Mouse (Mus musculus): ENCODE results near the gene Dnajc13. TPM values are rescaled to one million over a fixed set of nuclear protein-coding genes. Genes with fewer than 3 reads are reported as not detected.

The Dnajc13 gene
- polyA plus RNA-seq, 1 experiment from 2014 or later = 19.3 TPM

DNA sequence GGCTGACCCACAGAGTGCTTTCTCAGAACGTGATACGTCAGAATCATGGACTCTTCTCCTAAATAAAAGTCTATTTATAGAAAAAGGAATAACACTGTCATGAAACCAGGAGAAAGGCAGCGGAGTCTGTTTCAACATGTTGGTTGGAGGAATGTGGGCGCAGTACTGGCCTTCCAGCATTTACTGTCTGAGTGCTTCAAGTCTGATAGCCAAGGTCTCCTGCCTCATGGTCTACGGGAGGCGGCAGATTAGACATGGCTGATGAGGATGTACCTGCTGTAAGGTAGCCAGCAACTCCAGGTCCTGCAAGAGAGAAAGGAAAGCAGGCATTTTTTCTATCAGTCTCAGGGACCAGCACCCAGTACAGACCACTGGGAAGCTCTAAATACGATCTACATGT, 110.6 kb downstream of the Dnajc13 start:
- Histone ChIP-seq H3K4me1 (no peaks in the 10 kb centered on the region), H3K27me3 (no peaks in the 10 kb centered on the region), H3K27ac (replicated peaks) (0 out of 2 replicates have a peak overlapping the region, but pooled peaks have one; percentile 39), H3K9ac (no peak overlapping the region), H3K9me3 (replicated peaks) (no peaks in the 10 kb centered on the region), H3K4me3 (replicated peaks) (no peak overlapping the region), H3K36me3 (peaks cover 71% of the 10 kb centered on the region), H3K4me2 (replicated peaks) (no peak overlapping the region)
- 75% methylated on average over 7 of the region's 7 CpGs for WGBS
- ATAC-seq (ENCODE audit: insufficient number of reproducible peaks, low FRiP score, low TSS enrichment, low read depth) = no peak

GRCm38 (mm10) chr9:104148969-104149368, 113.8 kb downstream of the Dnajc13 start:
- no peaks in the 10 kb centered on the region for H3K4me1 ChIP-seq
- no peaks in the 10 kb centered on the region for H3K27me3 ChIP-seq
- H3K4me2 ChIP-seq (replicated peaks) = no peak overlapping the region
- peaks cover 39% of the 10 kb centered on the region for H3K36me3 ChIP-seq
- H3K4me3 ChIP-seq (replicated peaks) = no peak overlapping the region
- H3K9ac ChIP-seq = no peak overlapping the region
- H3K9me3 ChIP-seq (replicated peaks) = no peaks in the 10 kb centered on the region
- 89% methylated on average over 7 of the region's 7 CpGs for WGBS
- no peak overlapping the region for H3K27ac ChIP-seq (replicated peaks)
- ATAC-seq (ENCODE audit: insufficient number of reproducible peaks, low FRiP score, low TSS enrichment, low read depth) = no peak

- no peak overlapping the region for H3K9ac ChIP-seq
- WGBS = 67% methylated on average over 7 of the region's 7 CpGs
- H3K27me3 ChIP-seq = no peaks in the 10 kb centered on the region
Measured at GRCm38 (mm10) chr9:104146683-104147082, 116.0 kb downstream of the Dnajc13 start.

DNA sequence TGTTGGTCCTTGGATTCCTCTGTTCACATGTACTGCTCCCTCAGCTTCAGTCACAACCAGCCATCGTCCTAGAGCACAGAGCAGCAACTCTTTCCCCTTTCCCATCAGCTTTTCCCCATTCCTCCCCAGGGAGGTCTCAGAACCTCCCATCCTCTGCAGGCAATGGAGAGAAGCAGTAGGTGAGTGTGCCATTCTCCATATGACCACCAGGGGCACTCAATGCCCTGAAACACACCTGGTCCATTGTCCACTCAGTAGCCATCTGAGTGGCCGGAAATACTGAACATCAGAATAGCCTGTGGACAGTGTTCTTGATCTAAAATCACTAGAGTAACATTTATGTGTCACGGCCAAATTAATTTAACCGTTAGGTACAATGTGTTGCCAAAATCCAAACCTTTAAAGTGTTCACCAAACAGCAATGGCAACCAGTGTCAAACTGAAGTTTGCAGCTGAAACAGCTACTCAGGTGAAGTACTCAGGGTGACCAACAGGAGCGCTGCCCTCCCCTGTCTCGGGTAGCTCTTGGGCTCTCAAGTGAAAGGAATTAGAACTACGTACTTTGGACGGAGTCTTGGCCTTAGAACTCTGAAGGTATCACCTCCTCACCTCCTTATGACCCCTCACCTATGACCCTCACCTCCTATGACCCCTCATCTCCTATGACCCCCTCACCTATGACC, 118.3 kb downstream of the Dnajc13 start:
- WGBS = 82% methylated on average over 8 of the region's 8 CpGs

More at GRCm38 (mm10) chr9:104146683-104147082, 116.0 kb downstream of the Dnajc13 start:
- no peak overlapping the region for H3K4me3 ChIP-seq (replicated peaks)
- H3K27ac ChIP-seq (replicated peaks) = no peak overlapping the region
- H3K9me3 ChIP-seq (replicated peaks) = no peaks in the 10 kb centered on the region
- no peak overlapping the region for H3K4me2 ChIP-seq (replicated peaks)
- H3K36me3 ChIP-seq = peaks cover 19% of the 10 kb centered on the region
- ATAC-seq (ENCODE audit: insufficient number of reproducible peaks, low FRiP score, low TSS enrichment, low read depth) = no peak
- H3K4me1 ChIP-seq = no peaks in the 10 kb centered on the region

GRCm38 (mm10) chr9:104142805-104143204, 119.9 kb downstream of the Dnajc13 start:
- H3K4me1 ChIP-seq = no peaks in the 10 kb centered on the region
- no peak overlapping the region for H3K27ac ChIP-seq (replicated peaks)
- 82% methylated on average over 14 of the region's 14 CpGs for WGBS
- H3K9ac ChIP-seq = no peak overlapping the region
- H3K9me3 ChIP-seq (replicated peaks) = no peaks in the 10 kb centered on the region
- H3K4me3 ChIP-seq (replicated peaks) = no peak overlapping the region
- no peak overlapping the region for H3K4me2 ChIP-seq (replicated peaks)
- no peaks in the 10 kb centered on the region for H3K27me3 ChIP-seq
- H3K36me3 ChIP-seq = no peaks in the 10 kb centered on the region
- no peak for ATAC-seq (ENCODE audit: insufficient number of reproducible peaks, low FRiP score, low TSS enrichment, low read depth)

More for the DNA sequence above, 118.3 kb downstream of the Dnajc13 start:
- H3K36me3 ChIP-seq = peaks cover 4% of the 10 kb centered on the region; the same call in 1 of the 2 replicates
- H3K9ac ChIP-seq = no peak overlapping the region
- ATAC-seq (ENCODE audit: insufficient number of reproducible peaks, low FRiP score, low TSS enrichment, low read depth) = no peak
- no peaks in the 10 kb centered on the region for H3K9me3 ChIP-seq (replicated peaks)
- H3K4me1 ChIP-seq = no peaks in the 10 kb centered on the region
- H3K4me3 ChIP-seq (replicated peaks) = no peak overlapping the region
- no peak overlapping the region for H3K27ac ChIP-seq (replicated peaks)
- no peaks in the 10 kb centered on the region for H3K27me3 ChIP-seq
- no peak overlapping the region for H3K4me2 ChIP-seq (replicated peaks)

GRCm38 (mm10) chr9:104140351-104140750, 122.4 kb downstream of the Dnajc13 start:
- H3K4me1 ChIP-seq = no peaks in the 10 kb centered on the region
- no peak overlapping the region for H3K4me3 ChIP-seq (replicated peaks)
- no peak overlapping the region for H3K9ac ChIP-seq
- no peak for ATAC-seq (ENCODE audit: insufficient number of reproducible peaks, low FRiP score, low TSS enrichment, low read depth)
- no peak overlapping the region for H3K4me2 ChIP-seq (replicated peaks)
- no peaks in the 10 kb centered on the region for H3K36me3 ChIP-seq
- 80% methylated on average over 6 of the region's 6 CpGs for WGBS
- H3K9me3 ChIP-seq (replicated peaks) = no peaks in the 10 kb centered on the region
- no peaks in the 10 kb centered on the region for H3K27me3 ChIP-seq
- H3K27ac ChIP-seq (replicated peaks) = no peak overlapping the region

- WGBS = 75% methylated on average over 9 of the region's 9 CpGs
- H3K27ac ChIP-seq (replicated peaks) = peak overlapping the region; percentile 55; the same call in 1 of the 2 replicates
- H3K4me1 ChIP-seq = 0 out of 2 replicates have a peak, but pooled peaks cover 13% of the 10 kb centered on the region
- H3K9me3 ChIP-seq (replicated peaks) = no peaks in the 10 kb centered on the region
- no peak overlapping the region for H3K9ac ChIP-seq
- peak; percentile 65; the same call in 1 of the 2 replicates for ATAC-seq (ENCODE audit: insufficient number of reproducible peaks, low FRiP score, low TSS enrichment, low read depth)
- no peak overlapping the region for H3K4me2 ChIP-seq (replicated peaks)
- H3K4me3 ChIP-seq (replicated peaks) = no peak overlapping the region
- no peaks in the 10 kb centered on the region for H3K27me3 ChIP-seq
- no peaks in the 10 kb centered on the region for H3K36me3 ChIP-seq
Measured at GRCm38 (mm10) chr9:104130141-104130755, 132.5 kb downstream of the Dnajc13 start.

DNA sequence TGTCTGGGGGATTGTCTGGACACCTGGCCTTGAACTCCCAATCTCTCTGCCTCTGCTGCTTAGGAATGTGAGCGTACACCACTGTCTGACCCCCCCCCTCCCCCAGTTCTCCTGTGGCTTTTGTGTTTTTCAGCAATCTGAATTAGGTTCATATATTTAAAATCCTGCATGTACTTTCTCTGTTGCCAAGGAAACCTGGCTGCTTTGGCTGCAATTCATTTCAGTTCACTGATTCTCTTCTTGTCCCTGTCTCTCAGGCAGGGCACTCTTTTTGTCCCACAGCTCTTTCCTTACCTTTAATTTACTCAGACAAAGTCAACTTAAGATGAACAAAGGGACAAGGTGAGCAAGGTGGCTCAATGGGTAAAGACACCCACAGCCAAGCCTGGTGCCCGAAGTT, 134.6 kb downstream of the Dnajc13 start:
- ATAC-seq (ENCODE audit: insufficient number of reproducible peaks, low FRiP score, low TSS enrichment, low read depth) = no peak
- no peak overlapping the region for H3K4me2 ChIP-seq (replicated peaks)
- H3K9ac ChIP-seq = no peak overlapping the region
- no peaks in the 10 kb centered on the region for H3K27me3 ChIP-seq
- H3K4me1 ChIP-seq = peaks cover 30% of the 10 kb centered on the region
- no peak overlapping the region for H3K4me3 ChIP-seq (replicated peaks)
- H3K27ac ChIP-seq (replicated peaks) = no peak overlapping the region
- 57% methylated on average over 2 of the region's 2 CpGs for WGBS
- H3K9me3 ChIP-seq (replicated peaks) = no peaks in the 10 kb centered on the region
- no peaks in the 10 kb centered on the region for H3K36me3 ChIP-seq

DNA sequence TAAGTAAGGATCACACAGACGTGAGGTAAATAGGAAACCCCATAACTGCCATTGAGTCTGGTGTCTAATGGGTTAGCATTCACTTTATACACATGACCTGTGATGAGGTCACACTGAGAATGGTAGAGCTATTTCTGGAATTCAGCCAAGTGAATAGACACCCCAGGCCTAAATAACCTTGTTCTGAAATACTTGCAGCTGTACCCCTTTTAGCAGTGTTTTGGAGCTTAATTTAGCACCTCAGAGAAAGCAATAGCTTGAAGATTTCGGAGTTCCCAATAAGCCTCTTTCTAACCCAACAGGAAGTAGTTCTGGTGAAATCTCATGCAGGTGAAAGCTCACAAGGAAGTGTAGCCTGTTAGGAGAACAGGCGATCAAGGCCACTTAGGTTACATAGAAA, 135.9 kb downstream of the Dnajc13 start, which contains the start of gene Ackr4:
Gene Ackr4 (minus strand): TSS at position 101 of the 400 bp plus-strand sequence.
- no peak within 1 kb of the TSS for H3K9ac ChIP-seq
- H3K36me3 ChIP-seq = no peaks in the 10 kb centered on the region
- H3K4me3 ChIP-seq (replicated peaks) = no peak within 1 kb of the TSS
- no peaks in the 10 kb centered on the region for H3K27me3 ChIP-seq
- ATAC-seq (ENCODE audit: insufficient number of reproducible peaks, low FRiP score, low TSS enrichment, low read depth) = no peak
- WGBS = 73% methylated on average over 3 of the region's 3 CpGs
- H3K27ac ChIP-seq (replicated peaks) = no peak within 1 kb of the TSS
- H3K4me2 ChIP-seq (replicated peaks) = no peak within 1 kb of the TSS
- no peaks in the 10 kb centered on the region for H3K9me3 ChIP-seq (replicated peaks)
- H3K4me1 ChIP-seq = peaks cover 34% of the 10 kb centered on the region

DNA sequence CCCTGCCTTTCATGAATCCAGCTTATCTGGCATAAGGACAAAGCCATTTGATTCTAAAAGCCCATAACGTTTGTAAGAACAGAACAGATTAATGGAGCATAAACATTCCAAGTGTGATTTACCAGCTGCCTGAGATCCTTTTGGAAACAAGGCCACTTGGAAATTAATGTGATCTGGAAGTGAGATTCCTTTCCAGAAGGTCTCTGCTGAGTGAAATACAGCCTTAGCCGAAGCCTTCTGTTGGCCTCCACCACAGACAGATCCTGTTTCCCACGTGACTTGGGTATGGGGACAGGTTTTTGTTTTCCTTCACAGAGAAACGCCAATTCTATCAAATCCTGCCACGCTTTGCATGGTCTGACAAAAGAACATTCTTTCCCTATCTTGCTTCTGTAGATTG, 139.1 kb downstream of the Dnajc13 start:
- Histone ChIP-seq H3K4me3 (replicated peaks) (no peak overlapping the region), H3K36me3 (no peaks in the 10 kb centered on the region), H3K9ac (no peak overlapping the region), H3K27ac (replicated peaks) (peak overlapping the region; percentile 40), H3K4me1 (peaks cover 39% of the 10 kb centered on the region), H3K4me2 (replicated peaks) (no peak overlapping the region), H3K27me3 (no peaks in the 10 kb centered on the region), H3K9me3 (replicated peaks) (no peaks in the 10 kb centered on the region)
- no peak for ATAC-seq (ENCODE audit: insufficient number of reproducible peaks, low FRiP score, low TSS enrichment, low read depth)
- WGBS = 24% methylated on average over 5 of the region's 5 CpGs

DNA sequence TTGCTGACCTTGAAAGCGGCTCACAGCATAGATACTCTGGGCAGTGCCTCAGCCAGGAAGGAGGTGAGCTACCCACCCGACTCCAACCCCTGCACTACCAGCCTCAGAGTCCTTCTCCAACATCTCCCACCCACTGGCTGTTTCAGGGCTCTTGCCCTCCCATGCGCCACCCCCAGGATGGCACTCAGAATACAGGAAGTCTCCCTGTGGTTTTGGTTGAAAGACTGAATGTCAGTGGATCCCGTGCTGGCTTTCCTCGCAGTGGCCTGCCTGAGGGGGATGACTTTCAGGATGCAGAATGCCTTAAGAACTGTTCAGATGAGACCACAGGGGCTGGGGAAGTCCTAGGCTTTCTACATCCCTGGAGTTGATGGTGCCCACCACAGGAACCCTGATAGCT, 139.6 kb downstream of the Dnajc13 start:
- no peak for ATAC-seq (ENCODE audit: insufficient number of reproducible peaks, low FRiP score, low TSS enrichment, low read depth)
- H3K27me3 ChIP-seq = no peaks in the 10 kb centered on the region
- no peak overlapping the region for H3K9ac ChIP-seq
- H3K9me3 ChIP-seq (replicated peaks) = no peaks in the 10 kb centered on the region
- no peaks in the 10 kb centered on the region for H3K36me3 ChIP-seq
- H3K4me3 ChIP-seq (replicated peaks) = no peak overlapping the region
- peak overlapping the region; percentile 40 for H3K27ac ChIP-seq (replicated peaks)
- peaks cover 42% of the 10 kb centered on the region for H3K4me1 ChIP-seq
- H3K4me2 ChIP-seq (replicated peaks) = no peak overlapping the region
- WGBS = 63% methylated on average over 5 of the region's 5 CpGs
